Mouse (Mus musculus): ENCODE measurements around the gene Mrpl48. TPM values are rescaled to one million over a fixed set of nuclear protein-coding genes. Genes with fewer than 3 reads are reported as not detected.
A peak's percentile ranks its signal among the peaks of the same experiment; 100 is the strongest.
"Not testable (repeated sequence)": the region's sequence is repeated elsewhere in the genome, so short reads cannot be mapped to it uniquely, and the experiment has no call there.

Mrpl48 gene
- total RNA-seq, 2 experiments from 2014 or later, result 67.1 to 88.1 TPM

DNA sequence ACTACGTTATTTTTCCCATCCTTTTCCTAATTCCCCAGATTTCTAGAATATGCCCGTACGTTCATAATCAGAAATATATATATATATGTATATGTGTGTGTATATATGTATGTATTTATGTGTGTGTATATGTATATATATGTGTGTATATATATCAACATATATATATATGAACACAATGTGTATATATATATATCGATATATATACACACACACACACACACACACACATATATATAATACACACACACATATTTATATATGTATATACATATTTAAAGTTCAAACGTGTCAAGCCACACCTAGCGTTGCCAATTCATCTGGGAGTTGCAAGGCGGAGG is 17.6 kb downstream of the Mrpl48 start:
- ATAC-seq (replicated peaks; ENCODE audit: poor library complexity, severe bottlenecking), result no peak

DNA sequence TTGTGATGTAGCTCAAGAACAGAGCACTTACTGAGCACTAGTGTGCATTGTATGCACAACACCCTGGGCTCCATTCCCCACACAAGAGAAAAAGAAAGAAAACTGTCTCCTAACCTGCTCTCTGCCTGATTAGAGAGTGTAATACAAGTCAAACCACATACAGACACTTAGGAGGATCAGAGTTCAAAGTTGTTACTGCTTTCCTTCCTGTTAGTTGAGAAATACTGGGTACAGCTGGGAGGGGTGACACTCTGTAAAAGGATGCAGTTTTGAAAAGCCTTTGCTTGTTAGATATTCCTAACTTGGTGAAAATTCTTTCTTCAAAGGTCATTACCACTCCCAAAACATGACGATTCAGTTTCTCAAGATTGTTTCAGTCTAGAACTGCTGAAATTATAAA is 18.3 kb downstream of the Mrpl48 start:
- peak; percentile 52 for ATAC-seq (replicated peaks; ENCODE audit: poor library complexity, severe bottlenecking)

DNA sequence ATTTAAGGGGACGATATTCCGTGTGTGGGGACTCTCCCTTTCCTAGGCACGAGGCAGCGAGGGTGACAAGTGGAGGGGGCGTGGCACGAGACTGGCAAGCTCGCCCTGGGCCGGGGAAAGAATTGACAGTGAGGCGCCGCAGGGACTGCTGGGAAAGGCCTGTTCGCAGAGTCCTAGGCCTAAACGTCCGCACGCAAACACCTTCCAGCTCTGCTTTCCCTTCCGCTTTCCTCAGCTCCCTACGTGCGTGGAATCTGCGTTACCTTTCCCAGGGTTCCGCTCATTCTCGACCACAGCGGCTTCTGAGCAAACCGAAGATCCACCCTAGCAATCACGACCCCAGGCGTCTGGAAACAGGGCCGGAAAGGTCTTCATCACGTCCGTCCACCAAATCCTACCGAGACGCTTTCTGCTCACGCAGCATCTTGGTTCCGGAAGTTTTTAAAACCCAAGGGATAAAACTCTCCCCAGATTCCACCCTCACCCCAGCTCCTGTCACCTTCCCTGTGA is 25.3 kb downstream of the Mrpl48 start:
- peak; percentile 98 for ATAC-seq (replicated peaks; ENCODE audit: poor library complexity, severe bottlenecking)

DNA sequence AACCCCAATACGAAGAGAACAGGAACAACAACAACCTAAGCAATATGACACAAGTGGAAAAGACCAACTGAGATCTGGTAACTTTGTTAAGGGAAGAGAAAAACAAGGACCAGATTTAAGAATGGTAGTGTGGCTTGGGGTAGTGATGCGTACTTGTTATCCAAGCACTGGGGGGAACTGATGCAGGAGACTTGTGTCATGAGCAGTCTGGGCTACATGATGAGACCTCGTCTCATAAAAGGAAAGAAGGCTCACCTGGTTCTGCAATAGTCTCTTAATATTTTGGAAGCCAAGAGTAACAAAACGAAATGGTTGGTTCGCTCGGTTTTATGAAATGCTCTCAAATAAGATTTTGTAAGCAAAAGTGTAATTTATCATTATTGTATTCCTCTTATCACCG is 25.9 kb downstream of the Mrpl48 start:
- no peak for ATAC-seq (replicated peaks; ENCODE audit: poor library complexity, severe bottlenecking)

GRCm38 (mm10) chr7:100578794-100579193 is 29.3 kb downstream of the Mrpl48 start:
- no peak for ATAC-seq (replicated peaks; ENCODE audit: poor library complexity, severe bottlenecking)

- ATAC-seq (replicated peaks; ENCODE audit: poor library complexity, severe bottlenecking), result no peak
Measured at GRCm38 (mm10) chr7:100572704-100573103, 35.4 kb downstream of the Mrpl48 start.

DNA sequence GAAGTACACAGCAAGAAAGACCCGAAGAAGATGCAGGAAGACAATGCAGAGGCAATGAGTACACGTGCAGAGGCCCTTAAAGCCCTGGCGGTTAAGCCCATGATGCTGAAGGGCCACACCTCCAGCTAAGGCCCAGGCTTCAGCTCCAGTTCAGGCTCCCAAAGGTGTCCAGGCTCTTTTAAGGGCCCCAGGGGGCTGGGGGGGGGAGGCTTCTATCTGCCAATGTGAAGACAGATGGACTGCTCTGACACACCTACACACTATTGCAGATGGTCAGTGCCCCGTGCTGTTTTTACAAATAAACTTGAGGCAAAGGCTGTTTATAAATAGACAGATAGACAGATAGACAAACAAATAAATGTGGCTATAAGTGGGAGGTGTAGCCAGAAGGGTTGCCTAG is 36.0 kb downstream of the Mrpl48 start:
- ATAC-seq (replicated peaks; ENCODE audit: poor library complexity, severe bottlenecking), result no peak

DNA sequence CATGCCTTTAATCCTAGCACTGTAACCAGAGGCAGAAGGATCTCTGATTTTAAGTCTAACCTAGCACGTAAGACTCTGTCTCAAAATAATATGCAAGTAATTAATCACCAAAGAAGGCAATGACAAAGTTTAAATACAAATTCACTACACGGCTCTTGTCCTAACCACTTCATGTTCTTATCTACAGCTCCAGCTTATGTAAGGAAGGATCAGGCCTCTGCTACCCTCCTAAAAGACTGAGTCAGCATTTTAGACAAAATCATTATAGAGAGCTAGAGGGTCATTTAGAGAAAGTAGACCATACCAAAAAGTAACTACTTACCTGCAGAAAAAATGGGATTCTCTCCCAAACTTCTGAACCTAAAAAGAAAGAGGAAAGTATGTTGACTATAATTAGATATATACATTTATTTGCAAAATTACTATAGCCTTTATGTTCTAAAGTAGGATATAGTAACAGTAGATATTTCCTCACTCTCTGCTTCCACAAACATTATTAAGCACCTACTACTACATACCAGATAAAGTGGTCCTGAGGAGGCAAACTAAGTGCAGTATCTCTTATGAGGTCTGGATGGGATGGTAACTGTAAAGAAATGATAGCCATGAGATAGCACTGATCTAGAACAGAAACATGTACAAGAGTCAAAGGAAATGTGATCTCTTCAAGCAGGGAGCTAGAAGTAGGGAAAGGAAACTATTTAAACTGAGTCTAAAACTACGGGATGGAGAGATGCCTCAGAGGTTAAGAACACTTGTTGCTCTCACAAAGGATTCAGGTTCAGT is 37.0 kb downstream of the Mrpl48 start:
- no peak for ATAC-seq (replicated peaks; ENCODE audit: poor library complexity, severe bottlenecking)

- ATAC-seq (replicated peaks; ENCODE audit: poor library complexity, severe bottlenecking), result no peak
Measured at GRCm38 (mm10) chr7:100569907-100570306, 38.2 kb downstream of the Mrpl48 start.

DNA sequence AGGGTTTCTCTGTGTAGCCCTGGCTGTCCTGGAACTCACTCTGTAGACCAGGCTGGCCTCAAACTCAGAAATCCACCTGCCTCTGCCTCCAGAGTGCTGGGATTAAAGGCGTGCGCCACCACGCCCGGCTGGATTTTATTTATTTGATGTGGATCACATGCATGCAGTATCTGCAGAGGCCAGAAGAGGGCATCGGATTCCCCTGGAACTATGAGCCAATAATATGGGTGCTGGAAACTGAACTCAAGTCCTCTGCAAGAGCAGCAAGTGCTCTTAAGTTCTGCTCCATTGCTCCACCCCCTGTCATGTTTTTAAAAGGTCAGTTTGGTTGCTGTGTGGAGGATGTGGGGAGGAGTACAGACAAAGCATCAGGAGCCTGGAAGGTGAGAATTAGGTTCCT is 40.9 kb downstream of the Mrpl48 start:
- not testable (repeated sequence) for ATAC-seq (replicated peaks; ENCODE audit: poor library complexity, severe bottlenecking)

DNA sequence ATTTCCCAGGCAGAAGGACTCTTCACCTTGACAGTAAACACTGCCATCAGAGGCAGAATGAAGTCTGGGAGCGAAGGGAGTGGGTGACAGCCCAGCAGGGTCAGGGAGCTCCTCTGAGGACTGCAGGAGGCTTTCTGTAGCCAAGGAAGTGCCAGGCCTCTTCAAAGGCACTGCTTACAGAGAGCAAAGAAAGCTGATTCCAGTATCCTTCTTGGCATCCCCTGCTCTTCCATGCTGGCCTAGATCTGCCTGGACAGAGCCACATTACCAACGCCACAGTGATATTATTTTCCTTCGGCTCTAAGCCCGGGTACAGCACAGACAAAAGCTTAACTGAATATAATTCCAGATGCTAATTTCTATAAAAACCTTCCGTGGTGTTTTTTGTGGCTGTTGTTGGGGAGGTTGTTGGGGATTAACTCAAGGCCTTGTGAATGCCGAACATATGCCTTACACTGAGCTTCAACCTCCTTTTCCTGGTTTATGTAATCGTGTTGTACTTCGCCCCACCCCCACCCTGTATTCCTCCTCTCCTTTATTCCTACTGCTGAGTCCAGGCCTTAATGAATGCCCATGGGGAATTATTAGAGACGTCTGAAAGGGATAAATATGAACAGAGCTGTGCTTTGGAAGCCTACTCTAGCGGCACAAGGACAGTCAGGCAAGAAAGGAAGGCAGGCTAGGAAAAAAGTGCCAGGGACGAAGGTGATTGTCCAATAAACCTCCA is 46.1 kb downstream of the Mrpl48 start:
- ATAC-seq (replicated peaks; ENCODE audit: poor library complexity, severe bottlenecking), result no peak

GRCm38 (mm10) chr7:100559331-100559730 is 48.8 kb downstream of the Mrpl48 start:
- no peak for ATAC-seq (replicated peaks; ENCODE audit: poor library complexity, severe bottlenecking)

GRCm38 (mm10) chr7:100557241-100557640 is 50.9 kb downstream of the Mrpl48 start:
- ATAC-seq (replicated peaks; ENCODE audit: poor library complexity, severe bottlenecking), result no peak

DNA sequence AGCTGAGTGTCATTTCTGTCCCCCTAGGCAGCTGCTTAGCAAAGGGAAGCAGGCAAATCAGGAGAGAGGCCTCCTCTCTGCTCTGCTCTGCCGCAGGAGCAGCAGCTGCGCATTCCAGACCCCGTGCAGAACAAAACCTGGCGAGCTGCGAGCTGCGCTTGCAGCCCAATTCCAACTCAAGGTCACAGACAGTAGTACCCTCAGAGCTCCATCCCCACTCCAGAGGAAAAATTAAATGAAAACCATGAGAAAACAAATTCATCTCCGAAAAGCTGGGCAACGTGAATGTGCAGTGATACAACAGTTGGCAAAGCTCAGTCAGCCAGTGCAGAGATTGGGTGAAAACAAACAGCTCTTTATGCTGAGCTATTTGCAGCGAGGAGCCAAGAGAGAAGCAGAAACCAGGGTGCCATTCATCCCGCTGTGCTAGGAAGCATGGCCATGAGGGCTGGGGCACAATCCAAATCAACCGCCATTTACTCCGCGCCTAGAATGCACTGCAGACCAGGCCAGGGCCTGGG is 52.6 kb downstream of the Mrpl48 start:
- no peak for ATAC-seq (replicated peaks; ENCODE audit: poor library complexity, severe bottlenecking)

- no peak for ATAC-seq (replicated peaks; ENCODE audit: poor library complexity, severe bottlenecking)
Measured at GRCm38 (mm10) chr7:100554939-100555338, 53.2 kb downstream of the Mrpl48 start.

DNA sequence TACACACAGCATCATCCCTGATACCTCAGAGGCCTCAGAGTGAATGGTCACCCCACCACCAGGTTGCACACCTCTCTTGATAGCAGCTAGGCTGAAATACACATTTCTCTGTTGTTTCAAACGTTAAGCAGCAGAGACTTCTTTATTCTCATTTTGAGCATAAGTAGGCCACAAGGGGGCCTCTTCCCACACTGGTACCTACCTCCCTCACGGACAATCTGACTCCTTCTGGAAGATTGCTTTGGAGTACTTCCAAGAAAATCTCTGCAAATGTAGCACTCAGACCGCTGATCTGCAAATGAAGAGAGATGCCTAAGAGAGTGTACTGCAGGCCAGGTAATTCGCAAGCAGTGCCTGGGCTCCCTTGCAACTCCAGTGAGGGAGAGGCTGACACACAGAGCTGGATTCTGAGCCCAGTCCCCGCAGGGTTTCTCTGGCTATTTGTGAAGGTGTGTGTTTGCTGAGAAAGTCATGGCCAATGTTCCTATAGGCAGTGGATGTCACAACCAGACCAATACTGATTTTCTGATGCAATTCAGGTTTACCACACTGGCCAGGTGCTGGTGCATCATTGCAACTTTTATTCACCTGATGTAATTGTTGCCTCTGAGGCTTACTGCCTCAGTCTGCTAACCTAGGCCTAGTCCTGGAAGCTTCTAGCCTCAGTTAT is 57.6 kb downstream of the Mrpl48 start:
- ATAC-seq (replicated peaks; ENCODE audit: poor library complexity, severe bottlenecking), result no peak

DNA sequence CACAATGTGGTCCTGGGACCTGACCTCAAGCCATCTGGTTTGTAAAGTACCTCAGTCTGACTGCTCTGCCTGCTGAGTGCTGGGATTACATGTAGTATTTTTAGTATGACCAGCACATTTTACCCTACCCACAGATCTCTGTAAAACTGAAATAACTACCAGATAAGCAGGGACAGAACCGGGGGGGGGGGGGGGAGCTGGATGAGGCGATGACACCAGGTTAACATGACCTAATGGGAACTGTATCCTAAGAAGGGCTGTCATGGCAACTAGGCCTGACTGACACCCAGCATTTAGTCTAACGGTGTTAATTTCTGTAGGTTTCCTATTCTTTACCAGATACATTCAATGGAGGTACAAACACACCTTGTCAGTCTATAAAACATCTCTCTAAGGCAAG is 58.3 kb downstream of the Mrpl48 start:
- no peak for ATAC-seq (replicated peaks; ENCODE audit: poor library complexity, severe bottlenecking)

DNA sequence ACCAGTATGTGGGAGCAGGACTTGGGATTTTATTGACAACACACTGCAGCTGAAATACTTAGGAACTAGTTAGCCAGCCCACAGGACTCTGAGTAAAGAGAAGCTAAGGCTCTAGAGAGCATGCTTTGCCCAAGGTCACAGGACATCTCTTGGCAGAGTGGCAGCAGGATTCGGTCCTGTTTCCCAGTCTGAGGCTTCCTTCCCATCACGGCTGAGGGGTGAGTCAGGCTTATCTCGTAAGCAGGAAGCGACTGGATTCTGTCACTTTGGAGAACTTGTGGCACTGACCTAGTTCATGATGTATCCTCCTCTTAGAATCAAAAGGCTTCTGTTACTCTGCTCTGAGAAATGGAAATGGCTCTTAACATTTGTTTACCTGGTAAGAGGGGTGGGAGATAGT is 60.5 kb downstream of the Mrpl48 start:
- no peak for ATAC-seq (replicated peaks; ENCODE audit: poor library complexity, severe bottlenecking)

GRCm38 (mm10) chr7:100544437-100544836 is 63.7 kb downstream of the Mrpl48 start:
- no peak for ATAC-seq (replicated peaks; ENCODE audit: poor library complexity, severe bottlenecking)

DNA sequence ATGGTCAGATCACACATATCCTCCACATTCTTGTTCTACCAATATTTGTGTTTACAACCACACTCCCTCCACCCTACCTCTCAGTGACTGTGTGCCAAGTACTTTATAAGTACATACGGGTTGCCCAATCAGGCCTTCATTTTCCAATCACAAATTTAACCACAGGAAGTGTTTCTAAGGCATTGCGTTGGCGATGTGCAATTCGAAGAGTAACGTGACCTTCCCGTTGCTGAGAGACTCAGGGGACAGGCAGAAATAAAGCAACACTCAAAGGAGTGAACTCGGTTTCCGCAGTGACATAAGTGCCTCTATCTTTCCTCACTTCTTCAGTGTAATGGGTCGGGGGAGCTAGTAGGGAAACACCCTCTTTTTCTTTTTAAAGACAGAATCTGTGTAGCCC is 68.6 kb downstream of the Mrpl48 start:
- peak; percentile 53 for ATAC-seq (replicated peaks; ENCODE audit: poor library complexity, severe bottlenecking)

DNA sequence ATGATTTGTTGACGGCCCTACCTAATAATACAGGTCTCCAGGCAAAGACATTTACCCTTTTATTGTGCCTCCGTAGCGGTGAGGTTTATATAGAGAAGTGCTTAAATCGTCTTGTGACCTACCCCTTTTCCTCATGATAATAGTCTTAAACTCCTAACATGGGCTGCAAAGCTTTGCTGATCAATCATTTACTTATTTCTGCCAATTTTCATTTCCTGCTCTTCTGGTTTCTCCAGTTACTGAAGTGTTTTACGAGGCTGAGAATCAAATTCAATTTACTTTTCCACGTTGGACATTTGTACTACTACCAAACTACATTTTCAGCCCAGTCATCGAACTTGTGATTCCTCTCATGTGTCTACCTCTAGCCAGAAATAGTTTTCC is 70.6 kb downstream of the Mrpl48 start:
- ATAC-seq (replicated peaks; ENCODE audit: poor library complexity, severe bottlenecking), result no peak
